Mouse (Mus musculus) liver (tissue): ENCODE results near the gene Hist1h2be.
"Not testable (repeated sequence)": the region's sequence is repeated elsewhere in the genome, so short reads cannot be mapped to it uniquely, and the experiment has no call there.

Source experiments
- DNase-seq: peaks from one replicate; pipeline ENCODE4 v3.0.0-alpha.2; 2020; ENCODE audit warnings: mixed read lengths

The Hist1h2be gene

DNA sequence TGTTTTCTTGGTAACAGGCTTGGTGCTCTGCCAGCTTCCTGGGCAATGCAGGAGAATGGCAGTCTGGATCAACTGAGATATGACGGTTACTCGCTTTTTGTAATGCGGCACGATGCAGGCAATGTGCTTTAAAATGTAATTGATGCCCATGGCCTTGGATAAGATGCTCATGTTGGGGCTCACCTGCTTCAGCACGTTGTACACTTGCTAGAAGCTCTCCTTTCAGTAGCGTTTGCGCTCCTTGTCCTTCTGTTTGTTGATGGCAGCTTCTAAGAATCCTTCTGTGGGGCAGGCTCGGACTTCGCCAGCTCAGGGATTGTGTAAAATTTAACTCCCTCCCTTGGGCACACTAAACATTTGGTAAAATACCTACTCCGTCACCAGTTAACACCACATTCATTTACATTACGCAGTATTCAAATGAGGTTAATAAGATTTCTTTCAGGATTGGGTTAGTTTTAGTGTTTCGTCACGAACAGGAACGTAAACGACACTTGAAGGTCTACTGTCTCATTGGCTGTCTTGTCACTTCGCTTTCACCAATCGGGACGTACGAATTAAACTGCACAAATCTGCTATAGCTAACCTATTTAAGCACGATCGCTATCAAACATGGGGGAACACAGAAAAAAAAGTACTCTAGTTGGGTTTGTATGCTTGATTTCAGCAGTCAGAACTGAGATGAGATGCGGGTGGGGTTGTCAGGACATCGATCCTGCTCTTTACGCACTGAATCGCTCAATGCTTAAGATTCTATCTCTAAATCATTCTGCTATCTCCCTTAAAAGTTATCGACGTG is at the start of gene Hist1h2be:
Hist1h2be (minus strand) TSS at position 392 of the 799 bp plus-strand sequence.
- DNase-seq = peak; percentile 70

DNA sequence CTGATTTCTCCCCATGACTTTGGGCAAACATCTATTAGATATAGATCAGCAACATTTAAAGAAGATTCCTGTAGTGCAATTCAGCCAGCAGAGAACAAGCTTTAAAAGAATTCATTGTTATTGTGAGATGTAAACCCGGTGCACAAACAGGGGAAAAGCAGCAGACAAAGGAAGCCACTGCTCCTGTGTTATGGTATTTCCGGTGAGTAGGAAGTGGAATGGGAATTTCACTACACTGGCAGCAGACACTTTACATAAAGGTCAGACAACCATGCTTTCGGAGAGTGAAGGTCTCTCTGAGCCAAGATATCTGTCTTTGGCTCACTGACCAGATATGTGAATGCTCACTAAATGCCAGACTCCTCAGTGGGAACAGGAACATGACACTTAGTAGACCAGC is 41.6 kb upstream of the Hist1h2be start:
- DNase-seq = no peak

DNA sequence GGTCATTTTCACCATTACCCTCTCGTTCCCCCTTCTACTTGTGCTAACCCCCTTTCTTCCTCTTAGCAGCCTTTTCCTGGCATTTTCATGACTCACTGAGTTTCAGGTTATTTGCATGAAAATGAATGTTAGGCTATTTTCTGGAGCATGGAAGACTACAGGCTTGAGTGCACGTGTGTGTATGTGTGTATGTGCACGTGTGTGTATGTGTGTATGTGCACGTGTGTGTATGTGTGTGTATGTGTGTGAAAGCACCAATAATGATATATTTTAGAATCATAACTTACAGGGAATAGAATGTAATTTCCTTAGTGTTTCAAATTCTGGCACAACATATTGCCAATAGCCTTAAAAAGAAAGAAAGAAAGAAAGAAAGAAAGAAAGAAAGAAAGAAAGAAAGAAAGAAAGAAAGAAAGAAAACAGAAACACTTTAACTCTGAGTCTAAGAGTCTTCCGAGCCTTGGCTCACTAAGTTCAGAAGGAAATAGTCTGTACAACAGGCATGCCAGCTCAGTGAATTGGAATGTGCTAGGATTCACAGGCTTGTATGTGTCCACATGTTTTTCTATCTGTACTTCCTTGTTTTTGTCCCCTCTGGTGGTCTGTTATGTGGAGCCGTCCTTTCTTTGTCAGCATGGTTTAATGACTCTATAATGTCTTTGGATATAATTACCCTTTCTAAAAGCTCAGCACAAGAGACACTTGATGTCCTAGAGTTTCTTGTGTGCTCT is 38.9 kb upstream of the Hist1h2be start:
- no peak for DNase-seq

DNA sequence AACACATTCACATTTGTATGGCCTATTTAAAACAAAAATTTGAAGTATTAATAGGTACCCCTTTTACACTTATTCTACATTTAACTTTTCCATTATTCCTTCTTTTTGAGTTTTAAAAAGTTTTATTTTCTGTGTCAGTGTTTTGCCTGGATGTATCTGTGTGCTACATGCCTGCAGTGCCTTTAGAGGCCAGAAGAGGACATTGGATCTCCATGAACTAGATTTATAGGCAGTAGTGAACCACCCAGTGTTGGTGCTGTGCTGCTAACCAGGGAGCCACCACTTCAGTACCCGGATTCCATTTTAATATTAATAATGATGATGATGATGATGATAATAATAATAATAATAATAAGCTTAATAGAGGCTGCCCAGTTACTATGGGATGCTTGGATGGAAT is 9.7 kb upstream of the Hist1h2be start:
- no peak for DNase-seq

DNA sequence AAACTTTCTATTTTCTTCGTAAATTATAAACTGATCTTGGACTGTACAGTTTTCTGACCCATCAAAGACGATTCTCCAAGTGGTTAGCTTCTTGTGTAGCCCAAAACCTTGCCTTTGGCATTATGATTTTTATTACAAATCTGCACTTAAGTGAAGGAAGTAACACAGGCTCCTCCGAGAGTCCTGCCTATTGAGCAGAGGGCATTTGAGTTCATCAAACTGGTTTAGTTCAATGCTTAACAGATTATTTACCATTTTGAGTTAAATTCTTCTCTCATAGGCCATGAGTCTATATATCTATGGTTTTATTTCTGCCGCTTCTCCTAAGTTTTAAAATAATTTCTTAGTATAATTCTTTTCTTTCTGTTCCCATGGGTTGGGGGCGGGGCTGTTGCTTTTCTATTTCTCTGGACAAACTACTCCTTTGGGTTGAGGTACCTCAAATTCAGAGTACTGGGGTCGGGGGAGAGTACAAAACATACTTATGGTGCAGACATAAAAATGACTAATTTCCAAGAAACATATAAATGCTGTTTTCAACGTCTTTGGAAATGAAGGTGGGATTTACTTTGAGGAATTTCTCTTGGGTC is 2.0 kb upstream of the Hist1h2be start:
- peak; percentile 25 for DNase-seq

DNA sequence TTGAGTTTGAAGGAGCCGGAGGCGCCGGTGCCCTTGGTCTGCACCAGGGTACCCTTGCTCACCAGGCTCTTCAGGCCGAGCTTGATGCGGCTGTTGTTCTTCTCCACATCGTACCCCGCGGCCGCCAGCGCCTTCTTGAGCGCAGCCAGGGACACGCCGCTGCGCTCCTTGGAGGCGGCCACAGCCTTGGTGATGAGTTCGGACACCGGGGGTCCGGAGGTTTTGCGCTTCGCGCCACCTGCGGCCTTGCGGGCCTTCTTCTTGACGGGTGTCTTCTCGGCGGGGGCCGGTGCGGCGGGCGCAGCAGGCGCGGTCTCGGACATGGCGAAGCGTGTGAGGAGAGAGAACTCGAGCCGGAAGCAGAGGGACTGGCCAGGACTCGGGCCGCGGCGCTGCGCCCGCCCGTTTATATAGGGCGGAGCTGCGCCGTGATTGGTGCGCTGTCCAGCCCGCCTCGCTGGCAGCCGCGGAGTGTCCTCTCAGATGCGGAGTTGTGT is 1.3 kb upstream of the Hist1h2be start, which contains the start of gene Hist1h1e:
Hist1h1e (minus strand) TSS at position 384 of the 497 bp plus-strand sequence.
- DNase-seq = peak; percentile 95

DNA sequence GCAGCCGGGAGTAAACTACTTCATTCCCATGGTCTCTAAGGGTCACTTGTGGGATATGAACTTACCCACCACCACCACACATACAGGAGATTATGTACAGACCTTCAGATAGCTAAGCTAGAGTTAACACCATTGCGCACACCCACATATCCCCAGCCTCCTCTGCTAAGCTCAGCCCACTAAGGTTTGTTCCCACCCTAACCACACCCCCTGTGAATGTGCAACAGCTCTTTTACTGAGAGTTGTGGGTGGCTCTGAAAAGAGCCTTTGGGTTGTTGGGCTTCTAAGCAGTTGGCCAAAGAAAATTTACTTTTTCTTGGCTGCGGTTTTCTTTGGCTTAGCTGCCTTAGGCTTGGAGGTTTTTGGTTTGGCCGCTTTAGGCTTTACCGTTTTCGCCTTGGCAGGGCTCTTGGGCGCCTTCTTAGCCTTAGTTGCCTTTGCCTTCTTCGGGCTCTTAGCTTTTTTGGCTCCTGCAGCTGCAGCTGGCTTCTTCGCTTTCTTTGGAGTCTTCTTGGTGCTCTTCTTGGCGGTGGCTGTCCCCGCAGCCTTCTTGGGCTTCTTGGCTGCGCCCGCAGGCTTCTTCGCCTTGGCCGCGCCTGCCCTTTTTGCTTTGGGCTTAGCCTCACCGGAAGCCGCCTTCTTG is 729 bp upstream of the Hist1h2be start:
- DNase-seq = peak; percentile 85

DNA sequence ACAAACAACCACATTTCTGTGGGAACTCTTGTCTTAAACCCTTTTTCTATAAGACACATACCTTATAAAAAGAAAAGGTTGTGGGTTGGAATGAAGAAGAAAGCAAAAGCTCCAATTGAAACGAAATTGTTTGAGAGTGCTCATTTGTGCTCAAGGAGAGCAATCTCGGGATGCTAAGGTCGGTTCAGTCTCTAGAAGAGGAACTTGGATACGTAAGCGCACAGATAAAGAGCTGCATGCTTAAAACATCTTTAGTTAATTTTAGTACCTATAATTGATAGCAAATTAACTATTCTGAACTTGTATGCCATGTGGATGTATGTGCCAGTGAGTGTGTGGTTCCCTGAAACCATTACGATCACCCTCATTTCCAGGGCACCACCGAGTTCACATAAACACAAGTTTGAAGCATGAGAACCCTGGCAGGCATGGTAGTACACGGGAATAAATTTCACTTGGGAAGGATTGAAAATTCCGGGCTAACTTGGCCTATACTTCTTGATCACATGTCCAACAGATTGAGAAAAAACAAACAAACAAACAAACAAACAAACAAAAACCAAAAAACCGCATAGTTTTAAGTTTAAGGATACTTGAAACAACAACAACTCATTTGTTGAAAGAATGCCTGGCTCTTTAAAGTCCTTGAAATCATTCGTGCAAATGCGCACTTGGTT is 730 bp downstream of the Hist1h2be start:
- no peak for DNase-seq

DNA sequence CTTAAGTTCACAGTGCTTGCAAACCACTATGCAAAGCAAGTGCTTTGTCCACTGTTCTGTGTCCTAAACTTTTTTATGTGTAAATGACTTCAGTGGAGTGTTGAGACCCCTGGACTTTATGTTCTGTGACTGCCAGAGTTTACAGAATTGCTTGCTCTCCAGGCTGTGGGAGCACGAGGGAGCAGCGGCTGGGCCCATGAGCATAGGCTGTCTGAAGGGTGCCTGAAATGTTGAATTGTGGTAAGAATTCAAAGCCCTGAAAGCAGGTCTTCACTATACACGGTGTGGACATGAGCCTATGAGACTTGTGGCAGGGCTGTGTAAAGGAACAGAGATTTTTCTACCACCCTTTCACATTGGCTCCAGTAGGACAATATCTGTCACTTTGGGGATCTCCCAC is 9.3 kb downstream of the Hist1h2be start:
- DNase-seq = no peak

DNA sequence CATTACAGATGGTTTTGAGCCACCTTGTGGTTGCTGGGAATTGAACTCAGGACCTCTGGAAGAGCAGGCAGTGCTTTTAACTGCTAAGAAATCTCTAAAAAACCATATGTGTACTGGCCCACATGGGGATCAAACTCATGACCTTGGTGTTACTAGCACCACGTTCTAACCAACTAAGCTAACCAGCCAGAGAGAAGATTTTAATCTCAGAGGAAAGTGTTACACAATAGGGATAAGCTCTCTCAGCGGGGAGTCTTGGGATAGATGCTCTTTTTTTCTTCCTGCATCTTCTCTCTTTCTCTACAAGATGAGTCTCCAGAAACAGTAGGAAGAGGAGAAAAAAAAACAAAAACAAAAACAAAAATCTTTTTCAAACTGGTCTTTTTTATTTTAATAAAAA is 10.5 kb downstream of the Hist1h2be start:
- no peak for DNase-seq

DNA sequence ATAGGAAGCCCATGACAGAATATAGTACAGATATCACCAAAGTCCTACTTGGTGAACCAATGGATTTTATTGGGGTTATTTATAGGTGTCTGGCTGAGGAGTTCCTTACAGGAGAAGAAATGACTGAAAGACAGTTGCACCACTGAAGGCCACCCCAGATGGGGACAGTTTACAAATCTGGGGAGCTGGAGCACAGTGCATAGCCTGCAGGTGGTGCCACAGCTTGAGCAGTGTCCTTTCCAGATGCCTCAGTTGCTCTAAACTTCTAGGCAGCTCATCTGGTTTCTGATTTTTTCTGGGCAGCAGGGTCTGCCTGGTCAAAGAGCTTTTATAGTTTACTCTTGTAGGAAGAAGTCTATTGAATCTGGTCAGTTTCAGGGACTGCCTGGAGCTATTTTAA is 11.1 kb downstream of the Hist1h2be start:
- DNase-seq = peak; percentile 7

DNA sequence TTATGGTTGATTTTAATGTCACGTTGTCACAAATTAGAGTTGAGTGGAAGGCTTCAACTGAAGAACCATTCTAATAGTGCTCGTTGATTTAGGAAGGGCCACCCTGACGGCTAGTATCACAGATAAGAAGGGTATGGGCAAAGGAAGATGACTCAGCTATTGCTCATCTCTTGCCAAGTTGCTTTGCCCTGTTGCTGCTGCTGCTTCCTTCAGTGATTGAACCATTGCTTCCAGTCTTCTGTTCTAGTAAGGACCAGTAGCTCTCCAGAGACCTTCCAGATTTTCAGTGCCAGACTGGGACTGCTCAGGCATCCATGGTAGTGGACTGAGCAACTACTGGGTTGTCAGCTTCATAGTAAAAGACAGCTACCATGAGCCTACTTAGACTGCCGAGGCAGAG is 11.7 kb downstream of the Hist1h2be start:
- DNase-seq = peak; percentile 63

DNA sequence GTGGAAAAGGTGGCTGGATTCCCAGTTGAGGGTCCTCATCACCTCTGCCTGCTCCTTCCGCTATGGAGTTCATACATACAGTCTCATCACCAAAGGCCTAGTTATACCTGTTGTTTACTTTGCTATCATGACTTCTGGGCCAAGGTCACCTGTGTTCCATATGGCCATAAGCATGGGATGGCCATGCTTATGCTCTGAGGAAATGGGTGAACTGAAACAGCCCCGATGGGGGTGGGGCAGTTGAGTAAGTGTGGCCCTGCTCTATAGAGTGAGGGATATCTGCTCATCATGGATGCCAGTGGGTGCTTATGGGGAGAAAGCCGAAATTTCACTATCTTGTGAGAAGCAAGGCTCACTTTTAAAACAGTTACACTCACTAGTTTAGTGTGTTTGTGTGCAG is 15.9 kb downstream of the Hist1h2be start:
- no peak for DNase-seq

DNA sequence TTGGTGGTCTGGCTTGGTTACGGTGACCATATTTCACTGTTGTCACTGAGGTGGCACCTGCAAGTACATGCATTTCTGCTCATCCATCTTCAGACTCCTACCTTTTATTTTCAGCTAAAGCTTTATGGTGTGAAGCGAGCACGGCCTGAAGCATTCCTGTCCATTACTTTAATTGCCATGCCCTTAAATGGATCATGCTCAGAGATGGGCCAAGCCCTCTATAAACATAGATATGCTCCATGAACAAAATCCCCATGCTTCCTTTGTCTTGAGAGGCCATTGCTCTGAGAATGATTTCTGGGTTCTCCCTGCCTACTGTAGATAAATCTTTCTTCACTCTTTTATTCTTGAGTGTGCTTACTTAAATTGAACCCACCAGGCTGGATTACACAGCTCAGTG is 16.5 kb downstream of the Hist1h2be start:
- DNase-seq = no peak

DNA sequence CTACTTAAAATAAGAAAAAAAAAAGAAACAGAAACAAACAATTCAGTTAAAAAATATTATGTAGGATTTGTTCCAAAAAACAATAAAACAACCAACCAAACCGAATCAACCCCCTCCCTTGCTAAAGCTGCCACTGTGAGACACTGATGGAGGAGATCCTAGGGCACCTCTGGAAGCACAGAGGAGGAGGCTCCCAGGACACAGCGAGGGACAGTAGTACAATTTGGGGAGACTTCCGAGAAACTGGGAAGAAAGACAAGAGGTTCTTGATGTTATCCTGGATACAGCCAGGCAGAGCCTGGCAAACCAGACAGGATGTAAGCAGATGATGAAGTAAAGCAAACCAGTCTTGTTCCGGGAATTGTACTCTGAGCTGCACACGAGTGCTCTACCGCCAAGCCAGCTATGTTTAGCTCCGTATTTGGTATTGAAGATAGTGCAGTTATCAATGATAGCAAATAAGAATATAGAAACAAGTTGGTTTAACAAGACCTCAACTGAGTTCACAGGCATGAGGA is 17.7 kb downstream of the Hist1h2be start:
- no peak for DNase-seq

DNA sequence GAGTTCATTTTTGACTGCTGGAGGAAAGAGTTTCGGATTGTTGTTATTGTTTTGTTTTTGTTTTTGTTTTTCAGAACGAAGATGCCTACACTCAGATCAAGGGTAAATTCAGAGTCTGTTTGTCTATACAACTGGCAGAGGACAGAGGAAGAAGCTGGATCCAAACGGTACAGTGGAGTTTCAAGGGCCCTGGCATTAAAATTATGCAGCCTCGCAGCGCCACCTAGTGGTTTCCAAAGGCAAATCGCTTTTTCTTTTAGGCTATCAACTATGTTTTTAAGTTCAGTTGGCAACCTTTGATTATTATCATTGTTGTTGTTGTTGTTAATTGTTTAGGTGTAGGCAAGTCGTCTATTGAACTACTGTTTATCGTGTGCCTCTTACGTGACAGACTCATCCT is 23.0 kb downstream of the Hist1h2be start:
- DNase-seq = peak; percentile 88

DNA sequence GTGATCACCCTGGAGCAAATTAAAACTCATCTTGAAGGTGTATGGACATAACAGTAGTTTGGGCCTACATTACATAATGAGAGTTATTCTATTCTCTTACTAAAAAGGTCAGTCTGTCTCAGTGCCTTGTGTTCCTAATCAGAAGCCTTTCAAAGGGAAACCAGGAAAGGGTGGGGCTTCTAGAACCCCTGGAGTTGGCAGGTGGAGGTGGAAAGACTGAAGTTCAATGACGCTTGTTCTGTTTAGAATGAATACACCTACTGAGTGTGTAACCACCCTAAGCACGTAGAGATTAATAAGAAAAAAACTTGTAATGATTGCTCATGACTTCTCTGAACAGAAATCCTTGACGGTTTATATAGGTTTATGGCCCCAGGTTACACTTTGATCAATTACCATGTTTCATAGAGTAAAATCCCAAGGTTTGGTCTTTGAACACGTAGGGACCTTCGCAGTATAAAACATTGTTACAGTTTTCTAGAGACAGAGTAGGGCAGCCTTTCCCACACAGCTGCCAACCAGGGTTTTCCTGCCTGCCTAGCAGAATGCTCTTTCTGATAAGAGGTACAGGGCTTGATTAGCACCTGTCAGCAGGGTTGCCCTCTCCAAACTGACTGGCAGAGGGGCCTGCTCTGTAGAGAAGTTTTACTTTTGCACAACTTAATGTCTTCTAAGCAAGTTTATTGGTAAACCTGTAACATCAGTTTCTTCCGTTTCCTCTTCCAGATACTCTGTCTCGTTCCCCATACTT is 25.1 kb downstream of the Hist1h2be start:
- DNase-seq = peak; percentile 79

DNA sequence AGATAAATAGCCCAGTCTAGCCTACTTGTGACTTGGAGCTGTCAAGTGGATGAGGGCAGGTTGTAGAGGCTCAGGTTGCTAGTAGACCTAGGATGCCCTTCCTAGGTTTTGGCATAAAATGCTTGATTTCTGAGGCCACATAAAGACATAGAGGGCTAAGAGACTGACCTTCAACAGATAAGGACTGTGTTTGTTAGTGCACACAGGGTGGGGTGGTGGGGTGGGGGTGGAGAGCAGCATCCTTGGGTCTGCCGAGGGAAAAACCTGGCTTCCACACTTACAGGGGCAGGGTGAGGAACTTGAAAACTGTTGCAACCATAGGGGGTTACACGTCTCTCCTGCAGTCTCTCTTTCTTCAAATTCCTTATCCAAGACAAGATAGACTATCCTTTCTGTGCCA is 25.7 kb downstream of the Hist1h2be start:
- peak; percentile 41 for DNase-seq

DNA sequence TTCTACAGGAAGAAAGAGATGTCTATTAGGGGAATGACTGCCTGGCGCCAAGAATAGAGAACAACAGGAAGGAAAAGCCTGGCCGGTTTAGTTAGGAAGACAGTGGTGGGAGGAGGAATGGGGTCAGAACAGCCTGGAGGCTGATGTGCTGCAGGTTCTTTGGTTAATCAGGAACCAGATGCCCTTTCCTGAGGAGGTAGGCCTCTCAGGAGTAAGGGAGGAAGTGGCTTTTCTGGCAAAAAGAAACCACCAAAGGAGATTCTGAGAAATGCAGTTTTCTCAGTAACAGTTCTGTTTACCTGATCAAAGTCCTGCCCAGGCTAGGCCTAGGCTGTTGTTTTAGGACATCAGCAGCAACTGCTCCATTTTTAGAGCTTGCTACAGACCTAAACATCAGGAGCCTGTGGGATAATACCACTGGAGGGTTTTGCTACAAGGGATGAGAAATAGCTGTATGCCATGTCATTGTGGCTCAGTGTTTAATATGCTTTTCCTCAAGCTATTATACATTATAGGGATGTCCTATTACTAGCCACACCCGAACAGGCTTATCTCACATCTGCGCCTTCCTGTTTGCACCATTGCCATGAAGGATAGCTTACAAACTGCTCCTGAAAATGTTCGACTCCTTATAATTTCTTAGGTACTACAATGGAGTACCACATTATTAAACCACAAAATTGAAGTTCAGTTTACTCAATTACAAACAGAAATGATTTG is 27.7 kb downstream of the Hist1h2be start:
- DNase-seq = peak; percentile 33

DNA sequence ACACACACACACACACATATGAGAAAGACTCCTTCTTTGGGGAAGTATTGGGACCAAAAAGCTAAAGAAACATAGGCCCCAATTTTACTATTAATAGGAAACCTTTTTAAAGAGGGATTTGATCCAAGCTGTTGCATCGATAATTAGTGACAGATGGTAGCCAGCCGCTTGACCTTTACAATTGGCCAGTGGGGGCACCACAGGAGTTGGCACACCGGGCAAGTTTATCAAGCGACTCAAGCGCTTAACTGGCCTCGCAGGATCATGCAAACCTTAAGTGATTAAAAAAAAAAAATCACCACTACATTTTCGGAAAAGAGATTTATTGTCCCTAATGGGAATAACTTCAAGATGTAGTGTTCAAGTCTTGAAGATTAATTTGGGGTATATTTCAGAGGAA is 28.3 kb downstream of the Hist1h2be start:
- no peak for DNase-seq

DNA sequence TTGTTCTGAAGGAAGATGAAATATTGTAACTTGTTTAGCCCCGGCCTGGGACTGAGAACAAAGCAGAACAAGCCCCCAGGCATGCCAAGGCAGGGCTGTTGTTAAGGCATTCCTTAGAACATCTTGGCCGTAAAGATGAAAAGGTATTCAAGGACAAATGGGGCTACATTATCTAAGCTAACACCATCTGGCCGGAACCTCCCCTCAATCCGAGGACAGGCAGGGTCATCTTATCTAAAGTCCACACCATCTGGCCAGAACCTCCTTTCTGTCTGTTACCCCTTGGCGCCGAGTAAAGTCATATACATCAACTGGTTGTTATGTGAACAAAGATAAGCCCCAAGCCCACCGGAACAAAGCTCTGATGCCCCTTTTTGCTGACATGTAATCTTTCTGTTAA is 29.0 kb downstream of the Hist1h2be start:
- DNase-seq = not testable (repeated sequence)
